Mouse (Mus musculus): ENCODE data around the gene Olfr370. TPM values are rescaled to one million over a fixed set of nuclear protein-coding genes. Genes with fewer than 3 reads are reported as not detected.
"Not testable (repeated sequence)": the region's sequence is repeated elsewhere in the genome, so short reads cannot be mapped to it uniquely, and the experiment has no call there.

The Olfr370 gene
- total and polyA plus RNA-seq, 3 experiments: not detected

GRCm38 (mm10) chr8:83520432-83520831 is 15.1 kb upstream of the Olfr370 start:
- no peaks in the 10 kb centered on the region for H3K9me3 ChIP-seq (replicated peaks; ENCODE audit: low read length)
- H3K4me2 ChIP-seq (ENCODE audit: insufficient read depth, low read depth, poor library complexity, severe bottlenecking): no peak overlapping the region
- TF ChIP-seq POLR2AphosphoS2 (IDR thresholded peaks at IDR 0.05; ENCODE audit: low read depth, low read length) (no peak), MAZ (IDR thresholded peaks at IDR 0.05; ENCODE audit: low read depth, low read length) (no peak), RAD21 (IDR thresholded peaks at IDR 0.05; ENCODE audit: low read depth, low read length) (no peak), TCF12 (IDR thresholded peaks at IDR 0.05; ENCODE audit: low read depth, low read length) (no peak), ETS1 (conservative IDR thresholded peaks at IDR 0.05; ENCODE audit: low read depth, low read length) (no peak), KAT2A (IDR thresholded peaks at IDR 0.05; ENCODE audit: insufficient replicate concordance, low read length) (no peak), USF1 (IDR thresholded peaks at IDR 0.05; ENCODE audit: low read depth, low read length) (no peak), JUN (IDR thresholded peaks at IDR 0.05; ENCODE audit: insufficient read depth, low read depth, low read length) (no peak), MAFK (IDR thresholded peaks at IDR 0.05; ENCODE audit: insufficient replicate concordance, low read length) (no peak), ZNF384 (IDR thresholded peaks at IDR 0.05; ENCODE audit: low read depth, low read length) (no peak), UBTF (IDR thresholded peaks at IDR 0.05; ENCODE audit: low read depth, low read length) (no peak), ELF1 (IDR thresholded peaks at IDR 0.05; ENCODE audit: low read depth, low read length) (no peak), TBP (conservative IDR thresholded peaks at IDR 0.05; ENCODE audit: low read depth, low read length) (no peak), IRF4 (IDR thresholded peaks at IDR 0.05; ENCODE audit: low read depth, low read length) (no peak), MEF2A (IDR thresholded peaks at IDR 0.05; ENCODE audit: borderline replicate concordance, low read depth, low read length) (no peak)
- no peak overlapping the region for H3K4me3 ChIP-seq (replicated peaks in 1 of 3; ENCODE audit: low read depth in 2 of 3, low read length in 2 of 3, poor library complexity in 1 of 3)
- in situ Hi-C loops (cut with MboI; ENCODE audit: low pct_ligation_motif_present, low pct_unique_long_range_greater_than_20kb, low sequenced_read_pairs) (no loop called here), dilution Hi-C loops (cut with MboI; ENCODE audit: extremely low pct_ligation_motif_present, extremely low pct_unique_long_range_greater_than_20kb, low sequenced_read_pairs) (no loop called here)
- no peak overlapping the region for H3K27ac ChIP-seq (ENCODE audit: insufficient read depth, low read depth)
- no peaks in the 10 kb centered on the region for H3K36me3 ChIP-seq (replicated peaks in 1 of 2; ENCODE audit: control insufficient read depth in 1 of 2, insufficient read depth in 1 of 2, low read length in 1 of 2)
- no peaks in the 10 kb centered on the region for H3K79me2 ChIP-seq (replicated peaks; ENCODE audit: control insufficient read depth, extremely low read depth, insufficient read depth, poor library complexity, severe bottlenecking)
- H3K9ac ChIP-seq (ENCODE audit: insufficient read depth, low read depth): no peak overlapping the region
- DNase-seq (ENCODE audit: extremely low read depth): no peak
- peaks cover 7% of the 10 kb centered on the region for H3K27me3 ChIP-seq (replicated peaks)
- no peaks in the 10 kb centered on the region for H3K4me1 ChIP-seq (ENCODE audit: control insufficient read depth in 1 of 2, insufficient read depth in 2 of 2)

GRCm38 (mm10) chr8:83520907-83521306 is 14.7 kb upstream of the Olfr370 start:
- H3K4me1 ChIP-seq (ENCODE audit: control insufficient read depth in 1 of 2, insufficient read depth in 2 of 2); H3K27me3 ChIP-seq (replicated peaks); H3K4me2 ChIP-seq (ENCODE audit: insufficient read depth, low read depth, poor library complexity, severe bottlenecking); DNase-seq (ENCODE audit: extremely low read depth); H3K9ac ChIP-seq (ENCODE audit: insufficient read depth, low read depth); H3K9me3 ChIP-seq (replicated peaks; ENCODE audit: low read length); dilution Hi-C loops (cut with MboI; ENCODE audit: extremely low pct_ligation_motif_present, extremely low pct_unique_long_range_greater_than_20kb, low sequenced_read_pairs); H3K79me2 ChIP-seq (replicated peaks; ENCODE audit: control insufficient read depth, extremely low read depth, insufficient read depth, poor library complexity, severe bottlenecking); H3K36me3 ChIP-seq (replicated peaks in 1 of 2; ENCODE audit: control insufficient read depth in 1 of 2, insufficient read depth in 1 of 2, low read length in 1 of 2); in situ Hi-C loops (cut with MboI; ENCODE audit: low pct_ligation_motif_present, low pct_unique_long_range_greater_than_20kb, low sequenced_read_pairs); H3K27ac ChIP-seq (ENCODE audit: insufficient read depth, low read depth); H3K4me3 ChIP-seq (replicated peaks in 1 of 3; ENCODE audit: low read depth in 2 of 3, low read length in 2 of 3, poor library complexity in 1 of 3): not testable (repeated sequence)

All from CH12.LX (cell line).